Mouse (Mus musculus) midbrain, embryonic 16.5 days (tissue): ENCODE results near the gene Sin3b. TPM values are rescaled to one million over a fixed set of nuclear protein-coding genes. Genes with fewer than 3 reads are reported as not detected.

ENCODE experiments used
- microRNA-seq: library from miRNA; unstranded; fragments of <30 nt; microRNA quantifications from one replicate; pipeline ENCODE4, GENCODE M21; 2017
- polyA plus RNA-seq: library from polyadenylated mRNA; unstranded; fragments of >200 nt; fragmentation: Nextera tagmentation; extraction: Ambion mirVana; gene quantifications from 2 replicates; pipeline ENCODE4 v1.2.1, GENCODE M21; 2015

Gene Sin3b
- polyA plus RNA-seq, 1 experiment from 2014 or later: 175 TPM

Small RNAs within 50 kb of the gene (microRNA-seq; reads per million reads assigned to microRNA genes)
- not detected for gene Gm26237

Other genes with a start within 250 kb of the Sin3b start
- 55.3 and 55.7 TPM in 2 replicates for gene Cherp, start 248.1 kb upstream of the Sin3b start, polyA plus RNA-seq
- gene Slc35e1, start 230.7 kb upstream of the Sin3b start, polyA plus RNA-seq: 8.2 and 8.8 TPM in 2 replicates
- gene Med26, start 175.0 kb upstream of the Sin3b start, polyA plus RNA-seq: 16.7 and 17.8 TPM in 2 replicates
- gene Smim7, start 152.2 kb upstream of the Sin3b start, polyA plus RNA-seq: 132 and 137 TPM in 2 replicates
- 24.8 and 32.3 TPM in 2 replicates for gene Tmem38a, start 151.2 kb upstream of the Sin3b start, polyA plus RNA-seq
- 1.4 and 2.5 TPM in 2 replicates for gene Nwd1, start 76.6 kb upstream of the Sin3b start, polyA plus RNA-seq
- gene F2rl3, start 38.6 kb downstream of the Sin3b start, polyA plus RNA-seq: 0.39 and 0.48 TPM in 2 replicates